In genomic region chr14:48553216-48553615, GRCm38 (mm10) we compare ENCODE assay signal across 25 mouse cellular contexts.
"Had no signal": no experiment of that assay in that cellular context is flagged by ENCODE, and none has a peak within 500 bp of the region (broad histone marks: within the 10 kb centered on the region; RNA-seq: fewer than 3 reads in every experiment).

No protein-coding gene starts in this region.

- DNase-seq: kidney, adult 11 months; kidney, adult 8-10 months; kidney, postnatal 10 days; kidney, postnatal 36 days; left cerebral cortex, postnatal 4 days; liver, postnatal 0 days; lung, embryonic 14.5 days; lung, postnatal 14 days; lung, postnatal 4 days; retina, postnatal 1 day; right cerebral cortex, postnatal 25 days; spleen, adult 18-20 months; thymus, adult 2 months; thymus, postnatal 14 days; thymus, postnatal 4 days had no signal

- H3K4me1 ChIP-seq: kidney, embryonic 15.5 days; limb, embryonic 15.5 days; midbrain, embryonic 15.5 days; neural tube, embryonic 13.5 days; stomach, embryonic 15.5 days had no signal

- H3K36me3 ChIP-seq: kidney, embryonic 15.5 days; limb, embryonic 12.5 days; limb, embryonic 15.5 days; midbrain, embryonic 15.5 days; neural tube, embryonic 13.5 days; stomach, embryonic 15.5 days had no signal

- H3K27ac ChIP-seq: kidney, embryonic 15.5 days; limb, embryonic 12.5 days; limb, embryonic 15.5 days; liver, embryonic 14.5 days; midbrain, embryonic 15.5 days; neural tube, embryonic 13.5 days; stomach, embryonic 15.5 days had no signal

- H3K27me3 ChIP-seq: kidney, embryonic 15.5 days; limb, embryonic 12.5 days; limb, embryonic 15.5 days; midbrain, embryonic 15.5 days; neural tube, embryonic 13.5 days; stomach, embryonic 15.5 days had no signal

- H3K9me3 ChIP-seq: kidney, embryonic 15.5 days; limb, embryonic 12.5 days; limb, embryonic 15.5 days; midbrain, embryonic 15.5 days; neural tube, embryonic 13.5 days; stomach, embryonic 15.5 days had no signal

- H3K9ac ChIP-seq: kidney, embryonic 15.5 days; limb, embryonic 12.5 days; limb, embryonic 15.5 days; liver, embryonic 14.5 days; liver, postnatal 0 days; lung, embryonic 14.5 days; midbrain, embryonic 15.5 days; neural tube, embryonic 13.5 days; stomach, embryonic 15.5 days had no signal

- H3K4me3 ChIP-seq: kidney, embryonic 15.5 days; limb, embryonic 12.5 days; limb, embryonic 15.5 days; midbrain, embryonic 15.5 days; myocyte; neural tube, embryonic 13.5 days; stomach, embryonic 15.5 days had no signal

- H3K4me2 ChIP-seq: kidney, embryonic 15.5 days; limb, embryonic 12.5 days; limb, embryonic 15.5 days; liver, embryonic 11.5 days; lung, embryonic 14.5 days; midbrain, embryonic 11.5 days; midbrain, embryonic 15.5 days; neural tube, embryonic 13.5 days; stomach, embryonic 15.5 days had no signal

- ATAC-seq: liver, postnatal 0 days; midbrain, embryonic 15.5 days had no signal
